12 mouse cellular contexts compared by ENCODE assay signal in the genomic region with DNA sequence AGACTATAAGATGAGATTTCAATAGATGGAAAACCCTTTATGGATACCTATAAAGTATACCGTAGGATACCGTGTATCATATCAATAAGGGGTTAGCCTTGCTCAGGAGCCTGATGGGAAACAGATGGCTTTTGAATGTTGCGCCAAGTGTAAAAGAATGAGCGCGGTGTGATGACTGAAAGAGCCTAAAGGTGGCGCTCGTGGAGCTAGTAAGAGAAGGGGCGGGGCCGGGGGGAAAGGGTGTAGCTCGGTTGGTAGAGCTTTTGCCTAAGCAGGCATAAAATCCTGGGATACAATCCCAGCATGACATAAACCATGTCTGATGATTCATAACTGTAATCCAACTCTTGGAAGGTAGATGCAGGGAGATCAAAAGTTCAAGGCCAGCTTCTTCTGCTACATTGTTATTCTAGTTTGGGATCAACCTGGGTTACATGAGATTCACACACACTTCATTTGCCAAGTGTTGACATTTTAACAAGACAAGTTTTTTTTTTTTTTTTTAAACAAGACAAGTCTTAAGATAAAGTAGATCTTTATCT. TPM values are rescaled to one million over a fixed set of nuclear protein-coding genes. Genes with fewer than 3 reads are reported as not detected.
DNase-seq lines count a peak whose midpoint lies in the region; ATAC-seq and TF ChIP-seq lines count a peak whose summit lies in the region.
"Had no signal": no experiment of that assay in that cellular context is flagged by ENCODE, and none has a peak within 500 bp of the region (broad histone marks: within the 10 kb centered on the region; RNA-seq: fewer than 3 reads in every experiment).

No protein-coding gene starts in this region.

- peaks cover 0 to 6% of the 10 kb centered on the region in 2 experiments; a peak in 1 of 4 replicates for H3K4me1 ChIP-seq in ES-E14 (ENCODE audit: control insufficient read depth in 2 of 2, insufficient read depth in 2 of 2, low read length in 2 of 2, poor library complexity in 1 of 2)
- H3K4me1 ChIP-seq: neural tube, embryonic 13.5 days had no signal

- H3K9ac ChIP-seq in ES-E14 (ENCODE audit: insufficient read depth, low read depth, low read length, poor library complexity, severe bottlenecking): no peak overlapping the region
- H3K9ac ChIP-seq: limb, embryonic 12.5 days; neural tube, embryonic 13.5 days had no signal

- no peak overlapping the region for H3K4me3 ChIP-seq in ES-E14 (ENCODE audit: insufficient read depth in 1 of 2, low read depth in 1 of 2, low read length in 2 of 2, poor library complexity in 1 of 2, severe bottlenecking in 1 of 2)
- H3K4me3 ChIP-seq: limb, embryonic 12.5 days; neural tube, embryonic 13.5 days had no signal

- no peaks in the 10 kb centered on the region for H3K36me3 ChIP-seq in ES-E14 (ENCODE audit: control insufficient read depth, insufficient read depth, low read length, poor library complexity, severe bottlenecking)
- H3K36me3 ChIP-seq: limb, embryonic 12.5 days; neural tube, embryonic 13.5 days had no signal

- H3K9me3 ChIP-seq in ES-E14 (ENCODE audit: control insufficient read depth, insufficient read depth, low read depth, low read length): no peaks in the 10 kb centered on the region
- H3K9me3 ChIP-seq: limb, embryonic 12.5 days; neural tube, embryonic 13.5 days had no signal

- in situ Hi-C loops in ES-E14 (cut with MboI; ENCODE audit: low sequenced_read_pairs in 2 of 2, unreplicated experiment in 2 of 2): no loop called here

- intact Hi-C loops in left cerebral cortex, postnatal 4 days (cut with DNase I): loop anchor here (5.0 kb wide), 2 partner anchors 153 to 403 kb away; no protein-coding TSS in a partner anchor
- intact Hi-C loops in left cerebral cortex, postnatal 10 days (cut with DNase I): loop anchor here (5.0 to 10.0 kb wide), 4 partner anchors 100 to 400 kb away; no protein-coding TSS in a partner anchor

- 0 out of 2 replicates have a peak, but pooled peaks have one; percentile 31 for ATAC-seq in megakaryocyte progenitor cell, adult 5-6 weeks (replicated peaks; ENCODE audit: poor library complexity)

- no peak overlapping the region for H3K27ac ChIP-seq in ES-E14 (ENCODE audit: insufficient read depth, low read depth, low read length, poor library complexity, severe bottlenecking)
- H3K27ac ChIP-seq: limb, embryonic 12.5 days; neural tube, embryonic 13.5 days had no signal

- DNase-seq in adrenal gland, adult (ENCODE audit: inconsistent age in 2 of 2, low spot score in 1 of 2): peak; percentile 36 to 65
- DNase-seq in adrenal gland, adult 18-20 months (ENCODE audit: low spot score in 2 of 2): no peak
- peak; percentile 3 for DNase-seq in left cerebral cortex, postnatal 4 days
- DNase-seq in left cerebral cortex, postnatal 10 days (ENCODE audit: extremely low spot score in 1 of 2, low spot score in 2 of 2): no peak
- DNase-seq in ES-E14 (ENCODE audit: low read depth, low spot score): peak; percentile 81
- DNase-seq in T-cell, adult 2 months (ENCODE audit: low spot score): no peak
- DNase-seq in cerebellum, adult 11 months: no peak
- DNase-seq: cerebellum, postnatal 25 days; right cerebral cortex, postnatal 25 days had no signal

TF ChIP-seq in ES-E14, 5 proteins besides CTCF, POLR2A, EP300 and RAD21:
- TF ChIP-seq ZC3H11A (IDR thresholded peaks at IDR 0.05; ENCODE audit: borderline replicate concordance, low read depth, low read length) (no peak), ZNF384 (IDR thresholded peaks at IDR 0.05; ENCODE audit: low read depth, low read length) (no peak), CHD2 (IDR thresholded peaks at IDR 0.05; ENCODE audit: low read depth, low read length) (no peak), MAFK (IDR thresholded peaks at IDR 0.05; ENCODE audit: insufficient read depth, low read depth, low read length) (no peak)

RNA-seq across cellular contexts. Expression of a gene that starts 40.9 kb away (rescaled TPM):
- total RNA-seq in adrenal gland, adult 18-20 months (2021): 10 to 100 TPM; 15.1 to 15.3 TPM
- 1 to 10 TPM; 2.2 to 2.3 TPM for total RNA-seq in left cerebral cortex, postnatal 4 days (2021)
- total RNA-seq in left cerebral cortex, postnatal 10 days (2021): 1 to 10 TPM; 2.5 to 2.6 TPM
- 28.4 and 36.3 TPM in 2 replicates for total RNA-seq in ES-E14 (2012; rRNA removed)
- total RNA-seq in megakaryocyte progenitor cell, adult 5-6 weeks (2015): 9.9 and 14.3 TPM in 2 replicates
- 10.2 and 12.9 TPM in 2 replicates for total RNA-seq in megakaryocyte progenitor cell, adult 5-6 weeks (2017)

Comparison
In these comparisons a context has a peak if more than half of its experiments do, and no peak if none do; other contexts are left out.
1. DNase-seq: peak in adrenal gland, adult (2 of 2), left cerebral cortex, postnatal 4 days (single experiment) and ES-E14 (single experiment); none in adrenal gland, adult 18-20 months (0 of 2), left cerebral cortex, postnatal 10 days (0 of 2), T-cell, adult 2 months (single experiment) and cerebellum, adult 11 months (single experiment).